Comparison of ENCODE assay signal across 7 mouse cellular contexts in genomic region chr2:155133977-155134860, GRCm38 (mm10). TPM values are rescaled to one million over a fixed set of nuclear protein-coding genes. Genes with fewer than 3 reads are reported as not detected.
A peak's percentile ranks its signal among the peaks of the same experiment; 100 is the strongest.
DNase-seq lines count a peak whose midpoint lies in the region; ATAC-seq and TF ChIP-seq lines count a peak whose summit lies in the region.

No protein-coding gene starts in this region.

- ATAC-seq in limb, embryonic 14.5 days (ENCODE audit: low FRiP score, low read depth) = peak; percentile 56

- H3K9ac ChIP-seq in limb, embryonic 14.5 days (ENCODE audit: low read depth, low read length, severe bottlenecking) = peak overlapping the region; percentile 95

- H3K27ac ChIP-seq in limb, embryonic 14.5 days (replicated peaks; ENCODE audit: low read depth, low read length) = peak overlapping the region; percentile 86

- H3K27me3 ChIP-seq in limb, embryonic 14.5 days (ENCODE audit: control insufficient read depth, insufficient read depth, low read length) = no peaks in the 10 kb centered on the region

- peak overlapping the region; percentile 62 for H3K4me2 ChIP-seq in limb, embryonic 14.5 days (replicated peaks; ENCODE audit: low read depth, low read length, severe bottlenecking)

- no peaks in the 10 kb centered on the region for H3K9me3 ChIP-seq in limb, embryonic 14.5 days (ENCODE audit: control insufficient read depth, low read length)

- DNase-seq in thymus, adult 18-20 months = peak; percentile 25 to 37
- DNase-seq in thymus, postnatal 36 days = no peak
- peak; percentile 16 for DNase-seq in c-Kit-negative CD71-positive TER-119-positive erythroid progenitor cells, embryonic 14.5 days (ENCODE audit: low read depth, low spot score)
- peak; percentile 12 to 17 for DNase-seq in frontal cortex, postnatal 10 days (ENCODE audit: low spot score in 2 of 2)
- DNase-seq in limb, embryonic 14.5 days (ENCODE audit: low spot score) = peak; percentile 5
- DNase-seq in naive thymus-derived CD4-positive, alpha-beta T cell, adult 2 months (ENCODE audit: low read depth) = peak; percentile 50
- DNase-seq in layer of hippocampus, adult 8-10 months (ENCODE audit: low spot score in 2 of 2) = no peak

- WGBS in limb, embryonic 14.5 days = under 1% methylated on average over 17 of the region's 18 CpGs

- H3K36me3 ChIP-seq in limb, embryonic 14.5 days (ENCODE audit: control insufficient read depth, insufficient read depth, low read length) = peaks cover 17% of the 10 kb centered on the region

- peak overlapping the region; percentile 92 for H3K4me3 ChIP-seq in limb, embryonic 14.5 days (replicated peaks; ENCODE audit: low read length)

- H3K4me1 ChIP-seq in limb, embryonic 14.5 days (ENCODE audit: control insufficient read depth, insufficient read depth, low read length) = peaks cover 10% of the 10 kb centered on the region

- no peak for TF ChIP-seq POLR2A in limb, embryonic 14.5 days (IDR thresholded peaks at IDR 0.05; ENCODE audit: borderline replicate concordance, extremely low read depth, insufficient read depth, insufficient read length)

RNA-seq across cellular contexts. Expression of gene Itch, which starts 0.9 kb away (rescaled TPM):
- polyA plus RNA-seq in limb, embryonic 14.5 days (2012; rRNA removed) = 30.2 and 31.1 TPM in 2 replicates
- 49.8 and 54.6 TPM in 2 replicates for polyA plus RNA-seq in limb, embryonic 14.5 days (2014; fragmentation: Nextera tagmentation; extraction: Ambion mirVana)
- 10 to 100 TPM; 49.5 to 73.0 (median 63.1) TPM for total RNA-seq in layer of hippocampus, adult 8-10 months (2022)

RNA-seq across cellular contexts. Expression of gene Ahcy, which starts 59.9 kb away (rescaled TPM):
- polyA plus RNA-seq in limb, embryonic 14.5 days (2012; rRNA removed) = 123 and 133 TPM in 2 replicates
- polyA plus RNA-seq in limb, embryonic 14.5 days (2014; fragmentation: Nextera tagmentation; extraction: Ambion mirVana) = 70.5 and 72.7 TPM in 2 replicates
- 10 to 100 TPM; 14.8 to 16.8 (median 16.3) TPM for total RNA-seq in layer of hippocampus, adult 8-10 months (2022)

Comparison
In these comparisons a context has a peak if more than half of its experiments do, and no peak if none do; other contexts are left out.
1. DNase-seq: peak in thymus, adult 18-20 months (2 of 2), c-Kit-negative CD71-positive TER-119-positive erythroid progenitor cells, embryonic 14.5 days (single experiment), frontal cortex, postnatal 10 days (2 of 2), limb, embryonic 14.5 days (single experiment) and naive thymus-derived CD4-positive, alpha-beta T cell, adult 2 months (single experiment); none in thymus, postnatal 36 days (0 of 2) and layer of hippocampus, adult 8-10 months (0 of 2).